Mouse (Mus musculus) intestine, embryonic 14.5 days (tissue): ENCODE data around the gene Tns4. TPM values are rescaled to one million over a fixed set of nuclear protein-coding genes. Genes with fewer than 3 reads are reported as not detected.

Experiments
- ATAC-seq: fragments of 200-750 bp; cut with Nextera tagmentation; replicated peaks from 2 replicates; pipeline ENCODE4 v1.8.0; 2017; ENCODE audit warnings: low read depth, moderate number of reproducible peaks, moderate TSS enrichment, moderate library complexity; ENCODE audit not compliant: low FRiP score, low TSS enrichment
- DNase-seq: peaks from one replicate; pipeline ENCODE4 v3.0.0-alpha.2; 2018; ENCODE audit warnings: low spot score
- H3K27ac ChIP-seq: fragments of 300-500 bp; sonication (generic); 2 replicates; pipeline ENCODE4 v1.5.1; 2014; ENCODE audit warnings: low read depth, mild to moderate bottlenecking, control low read depth
- H3K27me3 ChIP-seq: fragments of 300-500 bp; sonication (generic); replicated peaks from 2 replicates; pipeline ENCODE4 v1.6.1; 2014; ENCODE audit warnings: low read length, control low read depth; ENCODE audit not compliant: control insufficient read depth, insufficient read depth
- H3K36me3 ChIP-seq: fragments of 300-500 bp; sonication (generic); 2 replicates; pipeline ENCODE4 v1.6.1; 2014; ENCODE audit warnings: low read length, control low read depth; ENCODE audit not compliant: control insufficient read depth, insufficient read depth
- H3K4me1 ChIP-seq: fragments of 300-500 bp; sonication (generic); replicated peaks from 2 replicates; pipeline ENCODE4 v1.6.1; 2014; ENCODE audit warnings: low read length, control low read depth, mixed read lengths; ENCODE audit not compliant: control insufficient read depth, insufficient read depth
- H3K4me2 ChIP-seq: fragments of 300-500 bp; sonication (generic); 2 replicates; pipeline ENCODE4 v1.6.1; 2014; ENCODE audit warnings: low read length
- H3K4me3 ChIP-seq: fragments of 300-500 bp; sonication (generic); 2 replicates; pipeline ENCODE4 v1.5.1; 2014; ENCODE audit warnings: low read depth, low read length, control low read depth, mixed read lengths
- H3K9ac ChIP-seq: fragments of 300-500 bp; sonication (generic); 2 replicates; pipeline ENCODE4 v1.6.1; 2014; ENCODE audit warnings: mild to moderate bottlenecking, low read length
- H3K9me3 ChIP-seq: fragments of 300-500 bp; sonication (generic); 2 replicates; pipeline ENCODE4 v1.6.1; 2016; ENCODE audit warnings: low read length, control low read depth; ENCODE audit not compliant: control insufficient read depth
- WGBS: fragments of 180-500 bp; shearing (Covaris S2); extraction: QIAGEN DNeasy Blood & Tissue Kit; methylation state at CpG from one replicate; pipeline ENCODE4 v1.1.7; 2014; 5-methylcytosine and 5-hydroxymethylcytosine counted together
- polyA plus RNA-seq: library from polyadenylated mRNA; unstranded; fragments of >200 nt; fragmentation: Nextera tagmentation; extraction: Ambion mirVana; gene quantifications from 2 replicates; pipeline ENCODE4 v1.2.1, GENCODE M21; 2014

Gene Tns4
- polyA plus RNA-seq, 1 experiment from 2014 or later: 0.84 TPM

DNA sequence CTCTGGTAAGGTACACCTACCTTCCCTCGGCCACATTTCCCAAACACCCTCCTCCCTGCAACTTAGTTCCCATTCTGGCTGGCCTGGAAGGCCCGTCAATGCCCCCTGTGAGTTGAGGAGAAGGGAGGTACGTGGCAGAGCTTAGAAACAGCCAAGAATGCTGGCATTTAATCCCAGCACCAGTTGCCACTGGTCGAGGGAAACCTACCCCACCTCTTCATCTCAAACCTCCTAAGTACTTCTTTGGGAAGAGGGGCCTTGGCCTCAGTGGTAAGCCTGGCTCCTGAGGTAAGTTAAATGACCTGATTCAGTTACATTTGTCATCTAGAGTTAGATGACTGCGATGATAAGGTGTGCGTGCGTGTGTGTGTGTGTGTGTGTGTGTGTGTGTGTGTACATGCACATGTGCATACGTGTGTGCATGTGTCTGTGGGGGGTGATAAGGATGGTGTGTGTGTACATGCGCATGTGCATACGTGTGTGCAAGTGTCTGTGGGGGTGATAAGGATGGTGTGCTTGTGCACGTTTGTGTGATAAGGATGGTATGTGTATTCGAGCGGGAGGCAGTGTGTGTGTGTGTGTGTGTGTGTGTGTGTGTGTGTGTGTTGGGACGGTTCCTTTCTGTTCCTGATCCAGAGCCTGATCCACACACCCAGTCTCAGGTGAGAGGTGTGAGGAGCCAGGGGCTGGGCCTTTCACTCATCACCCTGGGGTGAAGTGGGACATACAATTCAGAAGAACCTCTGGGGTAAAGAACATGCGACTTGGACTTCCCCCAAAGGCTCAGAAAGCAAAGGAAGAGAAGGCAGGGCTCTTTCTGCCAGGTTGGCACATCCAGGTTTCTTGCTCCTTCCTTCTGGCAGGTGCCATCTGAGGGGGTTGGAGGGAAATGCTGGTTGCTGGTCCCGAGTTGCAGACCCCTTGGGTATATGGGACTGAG is 47.0 kb downstream of the Tns4 start:
- DNase-seq (peak; percentile 66), ATAC-seq (no peak)
- peak overlapping the region; percentile 90 for H3K4me3 ChIP-seq
- H3K9ac ChIP-seq: peak overlapping the region; percentile 91
- H3K27me3 ChIP-seq: no peaks in the 10 kb centered on the region
- peaks cover 40% of the 10 kb centered on the region for H3K4me1 ChIP-seq
- peak overlapping the region; percentile 97 for H3K27ac ChIP-seq
- H3K36me3 ChIP-seq: peaks cover 14% of the 10 kb centered on the region; the same call in 1 of the 2 replicates
- H3K4me2 ChIP-seq: peak overlapping the region; percentile 85
- 16% methylated on average over 16 of the region's 16 CpGs for WGBS
- no peaks in the 10 kb centered on the region for H3K9me3 ChIP-seq

DNA sequence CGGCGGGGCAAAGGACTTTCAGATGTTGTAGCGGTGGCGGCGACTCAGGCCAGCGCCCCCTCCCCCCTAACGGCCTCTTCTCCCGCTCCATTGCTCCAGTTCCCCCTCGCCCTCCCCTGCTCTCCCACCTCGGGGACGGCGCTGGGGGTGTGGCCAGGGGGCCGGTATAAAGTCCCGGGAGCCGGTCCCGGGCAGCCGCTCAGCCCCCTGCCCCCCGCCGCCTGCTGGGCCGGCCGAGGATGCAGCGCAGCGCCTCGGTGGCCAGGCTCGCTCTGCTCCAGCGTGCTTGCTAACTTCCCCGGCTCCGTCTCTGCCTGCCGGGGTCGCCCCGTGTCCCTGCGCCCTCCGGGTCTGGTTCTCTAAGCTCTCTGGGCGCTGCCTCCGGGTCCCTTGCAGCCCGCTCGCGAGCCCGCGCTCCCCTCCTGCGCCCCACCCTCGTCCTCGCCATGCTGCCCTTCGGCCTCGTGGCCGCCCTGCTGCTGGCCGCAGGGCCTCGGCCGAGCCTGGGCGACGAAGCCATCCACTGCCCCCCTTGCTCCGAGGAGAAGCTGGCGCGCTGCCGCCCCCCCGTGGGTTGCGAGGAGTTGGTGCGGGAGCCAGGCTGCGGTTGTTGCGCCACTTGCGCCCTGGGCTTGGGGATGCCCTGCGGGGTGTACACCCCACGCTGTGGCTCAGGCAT is 47.9 kb downstream of the Tns4 start, which contains the start of gene Igfbp4:
Gene Igfbp4 (plus strand): TSS at position 194 of the 679 bp plus-strand sequence.
- Histone ChIP-seq H3K4me2 (peak within 1 kb of the TSS; percentile 85), H3K27ac (peak within 1 kb of the TSS; percentile 97), H3K4me1 (peaks cover 33% of the 10 kb centered on the region), H3K9ac (peak within 1 kb of the TSS; percentile 91), H3K4me3 (peak within 1 kb of the TSS; percentile 90), H3K36me3 (peaks cover 14% of the 10 kb centered on the region; the same call in 1 of the 2 replicates), H3K27me3 (no peaks in the 10 kb centered on the region), H3K9me3 (no peaks in the 10 kb centered on the region)
- under 1% methylated on average over 61 of the region's 63 CpGs for whole genome bisulfite sequencing
- DNase-seq (peak; percentile 89), ATAC-seq (peak; percentile 78)

DNA sequence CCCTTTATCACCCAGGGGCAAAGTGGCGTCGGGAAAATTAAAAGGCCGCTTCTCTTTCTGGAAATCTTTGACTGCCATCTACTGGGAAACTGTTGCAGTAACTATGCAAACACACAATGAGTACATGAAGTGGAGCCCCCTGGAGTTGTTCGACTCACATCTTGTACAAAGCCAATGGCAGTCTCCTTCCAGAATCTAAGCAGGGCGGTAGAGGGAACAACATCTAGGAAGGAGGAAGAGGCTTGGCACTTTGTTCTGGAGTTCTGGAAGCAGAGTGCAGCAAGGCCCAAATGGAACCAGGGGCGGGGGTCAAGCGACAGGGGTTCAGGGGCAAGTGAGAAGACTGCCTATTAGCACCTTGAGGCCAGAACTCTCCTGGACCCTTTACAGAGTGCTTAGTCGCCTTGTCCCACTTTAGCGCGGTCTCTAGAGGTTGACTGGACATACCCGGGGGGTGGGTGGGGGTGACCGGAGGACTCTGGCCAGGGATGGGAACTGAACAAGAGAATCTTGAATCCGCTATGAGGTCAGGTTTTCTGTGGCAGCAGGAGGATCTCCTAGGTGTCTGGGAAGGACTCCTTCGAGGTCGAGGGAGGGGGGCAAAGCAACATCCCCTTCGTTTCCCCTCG is 48.6 kb downstream of the Tns4 start:
- peak overlapping the region; percentile 91 for H3K9ac ChIP-seq
- H3K4me1 ChIP-seq: peaks cover 25% of the 10 kb centered on the region
- ATAC-seq: peak; percentile 7; the same call in 1 of the 2 replicates
- no peaks in the 10 kb centered on the region for H3K9me3 ChIP-seq
- H3K27ac ChIP-seq: peak overlapping the region; percentile 97
- H3K36me3 ChIP-seq: peaks cover 10% of the 10 kb centered on the region; the same call in 1 of the 2 replicates
- H3K4me2 ChIP-seq: peak overlapping the region; percentile 85
- WGBS: 2% methylated on average over 17 of the region's 17 CpGs
- no peaks in the 10 kb centered on the region for H3K27me3 ChIP-seq
- H3K4me3 ChIP-seq: peak overlapping the region; percentile 90
- DNase-seq: peak; percentile 82

DNA sequence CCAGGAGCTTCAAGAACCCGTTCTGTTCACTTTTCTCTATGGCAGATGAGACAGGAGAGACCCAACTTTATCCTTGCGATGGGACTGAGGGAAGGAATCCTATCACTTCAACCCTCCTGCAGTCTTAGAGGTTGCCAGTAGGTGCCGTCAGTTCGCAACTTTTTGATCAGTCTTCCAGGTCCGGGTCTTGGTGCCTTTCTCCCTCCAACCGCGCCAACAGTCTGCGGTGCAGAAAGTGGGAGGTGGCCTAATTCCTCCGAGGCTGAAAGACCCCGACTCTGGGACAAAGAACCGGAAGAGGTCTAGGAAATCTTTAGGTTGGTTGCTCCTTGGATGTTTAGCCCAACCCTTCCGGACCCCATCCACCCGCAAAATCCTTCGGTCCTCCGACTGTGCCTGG is 49.3 kb downstream of the Tns4 start:
- DNase-seq (peak; percentile 89), ATAC-seq (peak; percentile 74)
- WGBS: under 1% methylated on average over 15 of the region's 15 CpGs
- Histone ChIP-seq H3K27ac (peak overlapping the region; percentile 97), H3K4me1 (peaks cover 18% of the 10 kb centered on the region), H3K27me3 (no peaks in the 10 kb centered on the region), H3K9me3 (no peaks in the 10 kb centered on the region), H3K4me3 (peak overlapping the region; percentile 90), H3K36me3 (peaks cover 9% of the 10 kb centered on the region; the same call in 1 of the 2 replicates), H3K4me2 (peak overlapping the region; percentile 85), H3K9ac (peak overlapping the region; percentile 91)

DNA sequence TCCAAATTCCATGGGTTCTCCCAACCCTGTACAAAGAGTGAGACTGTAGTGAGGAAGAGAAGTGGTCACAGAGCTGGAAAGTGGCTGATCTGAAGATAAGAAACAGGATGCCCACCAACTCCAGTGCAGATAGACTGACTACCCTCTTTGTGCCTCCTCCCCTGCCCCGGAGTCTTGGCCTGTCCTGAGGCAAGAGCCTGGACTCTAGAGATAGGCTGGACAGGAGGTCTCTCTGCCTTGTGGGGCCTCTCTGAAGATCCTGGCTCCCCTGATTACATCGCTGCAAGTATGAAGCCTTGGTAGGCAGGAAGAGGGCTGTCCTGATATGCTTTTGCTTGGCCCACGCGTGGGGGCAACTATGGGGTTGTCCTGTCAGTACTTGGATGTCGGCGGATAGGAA is 52.9 kb downstream of the Tns4 start:
- ATAC-seq: no peak
- Histone ChIP-seq H3K27me3 (no peaks in the 10 kb centered on the region), H3K4me1 (peaks cover 5% of the 10 kb centered on the region; the same call in 1 of the 2 replicates), H3K36me3 (no peaks in the 10 kb centered on the region), H3K4me2 (no peak overlapping the region), H3K4me3 (no peak overlapping the region), H3K9me3 (no peaks in the 10 kb centered on the region), H3K9ac (no peak overlapping the region), H3K27ac (no peak overlapping the region)
- no peak for DNase-seq
- 71% methylated on average over 6 of the region's 6 CpGs for WGBS

DNA sequence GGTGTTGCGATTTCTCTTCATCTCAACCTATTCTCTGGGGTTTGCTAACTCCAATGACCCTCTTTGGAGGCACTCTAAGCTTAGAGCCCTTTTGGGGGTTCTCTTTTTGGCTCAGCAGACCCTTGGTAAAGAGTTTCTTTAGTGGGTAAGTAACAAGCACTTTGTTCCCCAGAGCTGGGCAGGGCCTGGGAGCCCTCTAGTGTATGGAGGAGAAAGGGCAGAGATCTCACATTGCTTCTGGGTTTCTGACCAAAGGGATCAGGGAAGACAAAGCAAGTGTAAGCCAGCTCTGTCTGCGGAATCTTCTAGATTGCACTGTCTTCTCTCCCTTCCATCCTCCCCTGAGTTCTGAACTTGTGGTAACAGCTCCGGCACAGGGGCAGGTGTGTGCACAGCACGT is 53.8 kb downstream of the Tns4 start:
- no peaks in the 10 kb centered on the region for H3K9me3 ChIP-seq
- H3K4me3 ChIP-seq: no peak overlapping the region
- no peak overlapping the region for H3K27ac ChIP-seq
- no peaks in the 10 kb centered on the region for H3K27me3 ChIP-seq
- H3K36me3 ChIP-seq: no peaks in the 10 kb centered on the region
- H3K4me2 ChIP-seq: no peak overlapping the region
- DNase-seq (no peak), ATAC-seq (no peak)
- 68% methylated on average over 4 of the region's 4 CpGs for WGBS
- no peak overlapping the region for H3K9ac ChIP-seq
- H3K4me1 ChIP-seq: peaks cover 2% of the 10 kb centered on the region; the same call in 1 of the 2 replicates

DNA sequence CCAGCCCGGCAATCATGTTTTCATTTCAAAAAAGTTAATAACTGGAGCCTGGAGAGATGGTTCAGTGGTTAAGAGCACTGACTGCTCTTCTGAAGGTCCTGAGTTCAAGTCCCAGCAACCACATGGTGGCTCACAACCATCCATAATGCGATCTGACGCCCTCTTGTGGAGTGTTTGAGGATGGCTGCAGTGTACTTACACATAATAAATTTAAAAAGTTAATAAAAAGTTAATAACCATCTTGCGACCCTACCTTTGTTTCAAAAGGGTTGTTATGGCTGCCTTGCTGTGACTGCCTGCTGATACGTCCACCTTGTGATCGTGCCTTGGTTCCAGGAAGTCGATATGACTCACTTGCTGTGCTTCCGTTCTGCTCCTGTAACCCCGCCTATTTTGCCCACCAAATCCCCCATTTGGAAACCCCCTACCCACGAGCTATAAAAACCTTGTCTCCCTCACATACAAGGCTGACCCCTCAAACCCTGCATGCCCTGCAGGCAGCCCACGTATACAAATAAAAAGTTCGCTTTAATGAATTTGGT is 62.1 kb downstream of the Tns4 start:
- Histone ChIP-seq H3K9me3 (no peaks in the 10 kb centered on the region), H3K4me3 (no peak overlapping the region), H3K36me3 (peaks cover 6% of the 10 kb centered on the region; the same call in 1 of the 2 replicates), H3K27me3 (no peaks in the 10 kb centered on the region), H3K9ac (no peak overlapping the region), H3K4me1 (peaks cover 13% of the 10 kb centered on the region), H3K27ac (no peak overlapping the region), H3K4me2 (no peak overlapping the region)
- ATAC-seq (no peak), DNase-seq (no peak)
- 85% methylated on average over 12 of the region's 12 CpGs for WGBS

DNA sequence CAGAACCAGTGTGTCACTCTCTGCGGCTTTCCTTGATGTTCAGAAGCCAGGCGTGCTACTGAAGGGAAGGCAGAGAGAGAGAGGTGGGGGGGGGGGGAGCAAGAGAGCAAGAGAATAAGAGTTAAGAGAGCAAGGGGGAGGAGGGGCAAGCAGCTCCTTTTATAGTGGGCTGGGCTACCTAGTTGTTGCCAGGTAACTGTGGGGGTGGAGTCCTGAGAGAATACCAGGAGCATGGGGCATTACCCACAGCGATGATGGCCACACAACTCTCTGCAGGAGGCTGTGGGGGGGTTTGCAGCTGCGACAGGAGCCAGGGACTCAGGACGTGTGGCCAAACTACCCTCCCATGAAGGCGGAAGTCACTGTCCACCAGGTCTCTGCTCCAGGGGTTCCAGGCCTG is 63.2 kb downstream of the Tns4 start:
- Histone ChIP-seq H3K4me1 (peaks cover 13% of the 10 kb centered on the region), H3K4me2 (no peak overlapping the region), H3K27ac (no peak overlapping the region), H3K4me3 (no peak overlapping the region), H3K9ac (no peak overlapping the region), H3K9me3 (no peaks in the 10 kb centered on the region), H3K36me3 (peaks cover 17% of the 10 kb centered on the region), H3K27me3 (no peaks in the 10 kb centered on the region)
- no peak for ATAC-seq
- no peak for DNase-seq
- WGBS: 86% methylated on average over 6 of the region's 6 CpGs
